Mouse (Mus musculus): Measurements from ENCODE around the gene Hexa.

Gene Hexa

DNA sequence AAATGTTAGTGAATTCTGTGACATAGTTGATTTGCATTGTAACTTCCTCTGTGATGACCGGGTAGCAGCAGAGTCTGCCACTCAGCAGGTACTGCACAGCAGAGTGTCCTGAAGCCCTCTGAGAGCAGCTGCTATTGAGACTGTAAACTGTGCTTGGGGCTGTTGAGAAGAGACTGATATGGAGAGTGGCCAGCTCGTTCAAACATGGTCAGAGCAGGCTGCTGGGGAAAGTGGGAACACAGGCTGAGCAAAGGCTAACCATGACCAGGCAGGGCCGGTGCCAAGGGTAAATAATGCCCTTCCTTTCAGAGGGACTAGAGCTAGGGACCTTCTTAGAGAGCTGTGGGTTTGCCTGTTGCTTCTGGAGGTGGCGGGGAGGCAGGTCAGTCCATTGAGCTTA is 14.4 kb downstream of the Hexa start:
- DNase-seq (ENCODE audit: low spot score in 2 of 2): no peak

DNA sequence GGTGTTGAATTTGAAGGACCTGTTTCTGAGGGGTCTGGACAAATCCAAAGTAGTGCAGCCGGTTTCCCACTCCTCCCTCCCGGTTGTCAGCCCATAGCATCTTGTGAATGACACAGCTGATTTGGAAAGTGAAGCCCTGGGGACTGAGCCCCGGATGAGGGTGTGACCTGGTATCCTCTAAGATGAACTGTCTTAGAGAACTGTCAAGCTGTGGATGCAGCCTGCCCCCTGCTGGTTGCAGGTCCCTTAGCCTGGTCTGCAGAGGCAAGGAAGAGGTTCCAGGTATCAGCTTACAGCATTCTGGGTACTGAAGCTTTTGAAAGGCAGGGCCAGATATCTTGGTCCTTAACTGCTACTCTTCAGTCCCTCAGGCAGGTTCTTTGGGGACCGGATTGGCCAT is 26.3 kb downstream of the Hexa start:
- peak; percentile 42 to 76 for DNase-seq (ENCODE audit: low spot score in 2 of 2)

DNA sequence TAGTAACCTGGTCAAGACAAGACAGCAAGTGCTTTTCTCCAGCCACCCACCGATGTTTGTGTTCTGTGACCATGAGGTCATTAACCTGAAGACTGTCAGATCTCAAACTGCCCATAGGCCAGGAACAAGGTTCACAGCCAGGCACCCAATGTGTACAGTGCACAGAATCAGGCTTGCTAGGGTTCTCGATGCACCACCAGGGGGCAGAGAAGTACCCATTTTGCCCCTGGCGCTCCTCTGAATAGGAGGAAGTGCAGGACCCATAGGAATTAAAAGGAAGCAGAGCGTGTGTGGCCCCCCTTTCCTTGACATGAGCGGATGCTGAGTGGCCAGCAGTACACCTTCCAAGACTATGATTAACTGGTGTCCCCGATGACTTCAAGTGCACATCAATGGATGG is 27.8 kb downstream of the Hexa start:
- peak; percentile 17 to 60 for DNase-seq (ENCODE audit: low spot score in 2 of 2)

DNA sequence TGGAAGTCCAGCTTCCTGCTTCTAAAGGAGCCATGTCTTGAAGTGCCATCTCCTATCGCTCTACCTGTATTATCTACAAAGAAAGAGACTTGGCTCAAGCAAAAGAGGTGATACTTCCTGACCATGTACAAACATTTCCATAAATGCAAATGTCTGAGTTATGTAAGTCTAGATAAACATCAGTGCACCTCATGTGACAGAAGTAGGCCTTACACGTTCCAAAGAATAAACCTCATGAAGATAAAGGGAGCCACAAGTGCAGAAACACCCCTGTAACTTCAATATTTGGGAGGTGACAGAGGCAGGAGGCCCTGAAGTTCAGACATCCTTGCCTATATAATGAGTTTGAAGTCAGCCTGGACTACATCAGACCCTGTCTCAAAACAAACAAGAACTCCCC is 32.5 kb downstream of the Hexa start:
- no peak for DNase-seq (ENCODE audit: low spot score in 2 of 2)

DNA sequence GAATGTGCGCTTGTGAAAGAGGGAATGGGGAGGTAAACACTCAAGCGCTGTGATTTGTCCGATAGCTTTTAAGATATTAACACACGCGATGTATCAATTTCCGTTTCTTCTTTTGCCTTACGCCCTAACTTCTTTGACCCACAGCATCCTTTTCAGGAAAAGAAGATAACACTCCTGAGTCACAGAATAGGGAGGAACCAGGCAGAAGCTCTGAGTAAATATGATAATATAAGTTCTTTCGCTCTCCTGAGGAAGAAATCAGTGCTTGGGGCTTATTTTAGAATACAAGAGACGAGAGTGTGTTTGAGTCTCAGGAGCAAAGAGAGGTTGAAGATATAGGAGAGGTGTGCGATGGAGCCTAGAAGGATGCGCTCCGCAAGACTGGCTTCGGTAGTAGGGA is 38.1 kb downstream of the Hexa start:
- no peak for DNase-seq (ENCODE audit: low spot score in 2 of 2)

DNA sequence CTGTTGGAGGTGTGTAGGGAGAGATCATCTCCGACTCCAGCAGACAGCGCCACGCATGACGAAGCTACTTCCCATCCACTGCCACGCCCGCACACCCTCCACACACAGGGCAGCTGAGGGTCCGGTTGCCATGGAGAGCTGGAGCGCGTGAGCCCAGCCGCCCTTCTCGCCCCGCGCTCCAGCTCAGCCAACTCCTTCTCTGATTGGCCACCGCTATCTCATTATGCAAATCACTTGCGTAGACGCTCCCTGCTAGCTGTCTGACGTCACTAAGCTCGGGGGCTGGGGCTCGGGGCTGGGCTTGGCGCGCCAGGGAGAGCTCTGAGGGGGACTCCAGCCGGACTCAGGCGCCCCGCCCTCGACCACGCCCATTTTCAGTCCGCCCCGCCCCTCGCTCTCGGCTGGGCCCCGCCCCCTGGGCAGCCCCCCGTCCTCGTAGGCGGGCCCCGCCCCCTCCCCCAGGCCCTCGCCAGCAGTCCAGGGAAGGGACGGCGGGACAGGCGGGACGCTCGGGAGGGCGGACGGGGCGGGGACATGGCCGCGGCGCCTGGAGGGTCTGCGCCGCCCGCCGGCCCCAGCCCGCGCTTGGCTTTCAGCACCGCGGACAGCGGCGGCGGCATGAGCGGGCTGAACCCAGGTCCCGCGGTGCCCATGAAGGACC is 38.6 kb downstream of the Hexa start, which contains the start of gene Celf6:
Celf6 (plus strand) TSS at position 74 of the 661 bp plus-strand sequence.
- DNase-seq (ENCODE audit: low spot score in 2 of 2): peak; percentile 50 to 66

DNA sequence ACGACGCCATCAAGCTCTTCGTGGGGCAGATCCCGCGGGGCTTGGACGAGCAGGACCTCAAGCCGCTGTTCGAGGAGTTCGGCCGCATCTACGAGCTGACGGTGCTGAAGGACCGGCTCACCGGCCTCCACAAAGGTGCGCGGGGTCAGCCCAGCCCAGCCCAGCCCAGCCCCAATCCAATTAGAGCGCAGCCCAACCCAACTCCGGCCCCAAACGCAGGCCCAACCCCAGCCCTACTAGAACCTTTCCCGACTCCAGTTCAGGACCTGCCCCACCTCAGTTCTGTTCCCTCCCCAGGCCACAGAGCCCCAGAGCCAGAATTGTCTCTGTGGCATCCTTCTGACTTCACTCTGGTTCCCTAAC is 39.1 kb downstream of the Hexa start:
- no peak for DNase-seq (ENCODE audit: low spot score in 2 of 2)

DNA sequence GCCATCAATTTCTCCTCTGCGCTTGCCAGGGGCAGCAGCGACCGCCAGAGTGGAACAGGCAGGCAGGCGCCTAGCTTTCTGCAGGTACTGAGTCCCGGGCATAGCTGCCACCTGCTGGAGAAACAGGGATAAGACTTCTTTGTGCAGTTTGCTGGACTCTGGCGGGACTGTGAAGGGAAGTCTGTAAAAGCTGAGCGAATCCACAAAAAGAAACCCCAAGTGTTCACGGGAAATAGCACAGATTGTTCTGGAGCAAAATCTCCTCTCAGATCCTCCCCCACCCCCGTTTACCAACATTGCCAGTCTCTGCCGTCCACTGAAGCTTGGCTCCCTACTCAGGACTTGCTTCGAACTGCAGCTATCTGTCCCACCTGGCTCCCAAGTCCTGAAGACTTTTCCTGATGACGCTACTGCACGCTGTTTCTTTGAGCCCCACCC is 45.5 kb downstream of the Hexa start:
- DNase-seq (ENCODE audit: low spot score in 2 of 2): peak; percentile 32 to 59

DNA sequence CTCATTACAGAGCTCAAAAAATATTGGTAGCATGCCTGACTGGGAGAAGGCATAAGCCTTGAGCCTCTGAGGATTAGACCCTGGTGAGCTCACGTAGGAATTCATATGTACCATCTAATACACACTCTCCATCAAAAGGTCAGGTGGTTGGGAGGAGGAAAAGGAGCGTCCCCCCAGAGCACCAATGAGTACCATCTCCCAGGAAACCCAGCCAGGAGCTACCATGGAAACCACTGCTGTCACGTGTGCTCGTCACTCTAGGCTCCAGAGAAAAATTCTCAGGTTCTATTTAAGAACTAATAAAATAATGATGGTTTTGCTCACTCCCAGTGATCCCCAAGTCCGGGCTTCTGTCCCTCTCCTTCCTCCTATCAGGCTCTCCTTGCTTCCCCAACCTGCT is 48.9 kb downstream of the Hexa start:
- no peak for DNase-seq (ENCODE audit: low spot score in 2 of 2)

DNA sequence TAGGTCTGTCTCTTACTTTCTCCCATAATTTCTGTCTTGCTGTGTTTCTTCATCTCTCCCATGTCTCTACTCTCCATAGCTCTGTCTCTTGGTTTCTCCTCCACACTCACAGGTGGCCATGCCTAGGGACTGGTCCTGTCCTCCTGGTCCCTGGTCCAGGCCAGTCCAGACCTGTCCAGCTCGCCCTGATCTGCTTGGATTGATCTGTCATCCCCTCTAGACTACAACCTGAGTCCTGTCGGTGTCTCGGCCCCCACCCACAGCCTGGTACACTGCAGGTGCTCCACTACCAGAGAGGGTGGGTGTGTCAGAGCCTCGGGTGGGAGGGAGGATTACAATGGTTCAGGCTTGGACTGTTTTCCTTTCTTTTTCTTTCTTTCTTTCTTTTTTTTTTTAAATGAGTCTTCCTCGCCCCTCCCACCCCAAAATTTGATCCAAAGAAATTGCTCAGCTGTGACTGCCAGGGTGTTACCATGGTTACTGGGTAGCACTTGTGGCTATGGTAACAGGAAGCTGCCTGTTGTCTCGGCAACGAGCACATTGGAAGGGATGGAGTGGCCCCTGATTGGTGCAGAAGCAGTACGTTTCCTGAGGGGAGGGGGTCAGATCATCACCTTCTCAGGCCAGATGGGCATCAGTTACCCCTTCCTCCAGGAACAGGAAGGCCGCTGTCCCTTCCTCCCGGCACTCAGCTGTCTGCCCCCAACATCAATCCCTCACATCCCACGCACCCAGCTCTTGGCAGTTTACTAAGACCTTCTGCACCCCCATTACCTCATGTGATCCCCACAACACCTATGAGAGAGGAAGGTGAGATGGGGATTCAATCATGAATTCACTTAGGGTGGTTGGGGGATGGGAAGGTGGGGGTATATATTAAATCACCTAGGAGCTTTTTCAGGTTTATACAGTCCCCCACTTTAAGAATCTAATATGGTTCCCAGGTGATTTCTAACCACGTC is 49.7 kb downstream of the Hexa start:
- no peak for DNase-seq (ENCODE audit: low spot score in 2 of 2)

DNA sequence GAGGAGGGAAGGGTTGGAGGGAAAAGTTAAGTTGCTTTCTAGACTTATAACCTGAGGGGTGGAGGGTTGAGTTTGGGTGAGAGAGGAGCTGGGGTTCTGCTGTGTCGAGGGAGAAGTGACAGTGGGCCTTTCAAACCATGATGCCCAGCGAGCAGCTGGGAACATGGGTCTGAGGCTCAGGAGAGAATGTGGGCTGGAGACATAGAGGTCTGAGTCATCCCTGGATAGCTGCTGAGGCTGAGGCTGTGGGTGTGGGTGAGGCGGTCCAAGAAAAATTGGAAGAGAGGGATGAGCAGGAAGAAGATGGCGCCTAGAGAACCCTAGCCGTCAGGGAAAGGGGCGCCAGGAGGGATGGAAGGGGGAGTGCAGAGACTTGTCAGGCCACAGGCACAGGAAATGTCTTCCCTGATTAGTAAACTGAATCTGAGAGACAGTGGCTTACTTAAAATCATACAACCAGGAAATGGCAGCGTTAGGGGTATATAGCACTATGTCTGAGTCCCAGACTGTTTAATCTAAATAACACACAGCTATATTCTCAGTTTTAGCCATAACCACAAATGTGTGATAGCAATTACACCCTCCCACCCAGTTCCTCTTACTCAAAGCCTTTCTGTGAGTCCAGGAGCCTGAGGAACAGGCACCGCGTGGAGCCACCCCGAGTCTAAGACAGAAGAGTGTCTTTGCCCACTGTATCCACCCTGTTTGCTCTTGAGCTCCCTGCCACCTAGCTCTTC is 50.5 kb downstream of the Hexa start:
- DNase-seq (ENCODE audit: low spot score in 2 of 2): no peak

DNA sequence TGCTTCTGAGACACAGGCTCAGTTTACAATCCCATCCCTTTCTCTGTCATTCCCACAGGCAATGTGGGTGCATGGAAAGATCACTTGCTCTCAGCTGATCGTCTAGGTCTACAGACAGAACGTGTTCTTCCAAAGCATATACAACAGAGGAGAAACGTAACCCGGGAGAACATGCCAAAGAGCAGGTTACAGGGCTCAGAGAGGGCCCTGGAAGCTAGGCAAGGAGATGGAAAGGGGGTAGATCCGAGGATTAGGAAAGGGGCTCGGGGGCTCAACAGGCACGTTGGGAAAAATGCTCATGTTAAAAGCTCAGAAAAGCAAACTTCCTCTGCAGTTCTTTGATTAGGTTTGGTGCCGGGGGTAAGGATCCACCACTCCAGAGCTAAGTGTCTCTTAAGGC is 62.3 kb downstream of the Hexa start:
- DNase-seq (ENCODE audit: low spot score in 2 of 2): no peak

DNA sequence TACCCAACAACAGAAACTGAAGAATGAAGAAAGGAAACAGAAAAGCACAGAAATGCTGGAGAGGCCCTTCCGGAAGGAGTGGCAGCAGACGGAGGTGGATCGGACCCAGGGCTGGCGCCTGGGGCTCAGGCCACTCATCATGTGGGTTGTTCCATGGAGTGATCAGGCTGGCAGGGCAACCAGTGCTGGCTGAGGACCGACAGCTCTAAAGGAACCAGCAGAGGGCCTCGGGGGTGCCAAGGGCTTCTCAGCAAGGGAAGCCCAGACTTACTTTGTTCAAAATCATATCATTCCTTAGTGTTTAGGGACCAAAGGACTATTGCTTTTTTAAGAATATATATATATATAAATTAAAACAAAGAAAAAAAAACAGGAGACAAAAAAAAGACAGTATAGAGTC is 66.6 kb downstream of the Hexa start:
- DNase-seq (ENCODE audit: low spot score in 2 of 2): no peak

DNA sequence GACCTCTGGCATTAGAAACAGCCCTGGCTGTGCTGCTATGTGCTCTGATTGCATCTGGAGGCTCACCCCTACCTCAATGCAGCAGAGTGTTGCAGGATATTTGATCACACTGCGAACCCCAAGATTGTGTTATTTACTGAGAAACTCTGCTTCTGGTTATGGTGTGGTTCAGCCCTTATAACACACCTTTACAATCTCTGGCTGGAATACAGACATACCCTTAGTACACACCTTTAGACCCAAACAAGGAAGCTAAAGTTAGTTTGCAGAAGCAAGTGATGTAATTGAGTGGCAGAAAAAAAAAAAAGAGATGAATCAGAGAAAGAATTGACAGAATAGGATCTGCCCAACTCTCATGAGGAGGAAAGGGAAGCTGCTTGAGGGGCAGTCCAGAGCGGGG is 71.6 kb downstream of the Hexa start:
- no peak for DNase-seq (ENCODE audit: low spot score in 2 of 2)
